Mouse (Mus musculus) macrophage (primary cell): ENCODE data around the gene Rnf224. TPM values are rescaled to one million over a fixed set of nuclear protein-coding genes. Genes with fewer than 3 reads are reported as not detected.
"Not testable (repeated sequence)": the region's sequence is repeated elsewhere in the genome, so short reads cannot be mapped to it uniquely, and the experiment has no call there.

Source experiments
- H3K27ac ChIP-seq: fragments of 350-480 bp; formaldehyde crosslinking; 2 replicates; pipeline ENCODE4 v1.9.0; 2021
- H3K36me3 ChIP-seq: fragments of 350-480 bp; formaldehyde crosslinking; 2 replicates; pipeline ENCODE4 v1.9.0; 2021; ENCODE audit errors: inconsistent target
- H3K4me3 ChIP-seq: fragments of 350-480 bp; formaldehyde crosslinking; 2 replicates; pipeline ENCODE4 v1.9.0; 2021; ENCODE audit errors: inconsistent target
- H3K79me2 ChIP-seq: fragments of 350-480 bp; formaldehyde crosslinking; 2 replicates; pipeline ENCODE4 v1.9.0; 2021; ENCODE audit errors: inconsistent target
- WGBS: methylation state at CpG from one replicate; pipeline ENCODE4 v1.1.7; 2026; ENCODE audit warnings: inconsistent platforms; ENCODE audit not compliant: missing documents; 5-methylcytosine and 5-hydroxymethylcytosine counted together
- polyA plus RNA-seq: library from polyadenylated mRNA; stranded (reverse); fragments of 250-400 nt; gene quantifications from 3 replicates; pipeline ENCODE4 v1.2.4, GENCODE M21; 2018; ENCODE audit warnings: inconsistent platforms

Rnf224 gene
- polyA plus RNA-seq, 1 experiment from 2014 or later, result not detected

DNA sequence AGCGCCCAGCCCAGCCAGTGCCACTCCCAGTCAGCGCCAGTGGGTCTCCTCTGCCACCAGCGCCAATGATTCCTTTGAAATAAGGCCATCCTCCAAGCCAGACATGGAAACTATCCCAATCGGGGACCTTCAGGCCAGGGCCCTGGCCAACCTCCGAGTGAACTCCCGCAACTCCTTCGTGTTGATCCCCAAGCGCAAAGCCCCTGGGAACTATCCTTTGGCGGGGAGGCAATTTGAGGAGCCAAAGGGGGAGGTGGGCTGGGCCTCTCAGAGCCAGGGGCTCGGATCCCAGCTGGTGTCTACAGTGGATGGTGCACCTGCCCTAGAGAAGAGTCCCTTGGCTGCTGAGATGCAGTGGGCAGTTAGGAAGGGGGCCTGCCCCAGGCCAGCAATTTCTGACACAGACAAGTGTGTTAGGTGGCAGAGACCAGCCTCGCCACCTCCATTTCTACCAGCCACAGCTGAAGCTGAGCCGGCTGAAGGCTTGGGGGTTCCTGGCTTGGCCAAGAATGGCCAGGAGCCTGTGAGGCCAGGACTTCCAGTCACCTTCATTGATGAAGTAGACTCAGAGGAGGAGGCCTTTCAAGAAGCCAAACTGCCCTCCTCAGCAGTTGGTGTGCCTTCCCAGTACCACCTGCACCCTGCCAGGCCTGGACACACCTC, 27.2 kb upstream of the Rnf224 start:
- H3K27ac ChIP-seq, result no peak overlapping the region
- peaks cover 47% of the 10 kb centered on the region; the same call in 1 of the 2 replicates for H3K79me2 ChIP-seq
- no peaks in the 10 kb centered on the region for H3K36me3 ChIP-seq
- H3K4me3 ChIP-seq, result peak overlapping the region; percentile 29
- WGBS, result 47% methylated on average over 12 of the region's 12 CpGs

DNA sequence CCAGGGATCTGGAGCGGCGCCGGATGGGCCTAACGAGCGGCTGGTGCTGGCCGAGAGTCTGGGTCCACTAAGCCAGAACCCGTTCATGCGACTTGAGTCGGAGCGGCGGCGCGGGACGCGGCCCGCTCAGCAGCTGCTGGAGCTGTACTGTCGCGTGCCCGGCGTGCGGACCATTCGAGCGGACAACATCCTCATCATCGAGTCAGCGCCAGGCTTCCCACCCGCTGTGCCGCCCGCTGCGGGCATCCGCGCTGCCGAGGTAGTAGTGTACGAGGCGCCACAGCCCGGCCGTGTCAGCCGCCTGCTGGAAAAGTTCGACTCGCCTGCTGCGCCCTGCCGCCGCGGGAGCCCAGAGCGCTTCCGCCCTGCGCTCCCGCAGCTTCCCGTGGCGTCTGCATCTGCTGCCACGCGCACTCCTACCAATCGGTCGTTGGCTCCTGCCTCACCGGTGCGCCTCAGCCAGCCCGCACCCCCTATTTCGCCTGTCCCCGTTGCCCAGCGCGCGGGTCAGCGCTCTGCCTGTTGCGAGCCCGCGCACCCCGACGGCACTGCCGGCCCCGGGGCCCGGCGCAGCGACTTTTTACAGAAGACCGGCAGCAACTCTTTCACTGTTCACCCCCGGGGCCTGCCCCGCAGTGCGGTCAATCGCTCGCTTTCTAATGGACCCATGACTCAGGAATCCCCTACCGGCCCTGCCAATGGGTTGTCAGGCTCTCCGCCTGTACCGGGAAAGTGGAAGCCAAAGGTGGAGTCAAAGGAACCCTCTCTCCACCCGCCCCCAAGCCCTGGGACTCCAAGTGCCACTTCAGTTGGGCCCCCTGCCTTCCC, 26.4 kb upstream of the Rnf224 start:
- H3K79me2 ChIP-seq, result peaks cover 46% of the 10 kb centered on the region; the same call in 1 of the 2 replicates
- H3K27ac ChIP-seq, result no peak overlapping the region
- under 1% methylated on average over 63 of the region's 82 CpGs for WGBS
- H3K4me3 ChIP-seq, result peak overlapping the region; percentile 29
- H3K36me3 ChIP-seq, result no peaks in the 10 kb centered on the region

DNA sequence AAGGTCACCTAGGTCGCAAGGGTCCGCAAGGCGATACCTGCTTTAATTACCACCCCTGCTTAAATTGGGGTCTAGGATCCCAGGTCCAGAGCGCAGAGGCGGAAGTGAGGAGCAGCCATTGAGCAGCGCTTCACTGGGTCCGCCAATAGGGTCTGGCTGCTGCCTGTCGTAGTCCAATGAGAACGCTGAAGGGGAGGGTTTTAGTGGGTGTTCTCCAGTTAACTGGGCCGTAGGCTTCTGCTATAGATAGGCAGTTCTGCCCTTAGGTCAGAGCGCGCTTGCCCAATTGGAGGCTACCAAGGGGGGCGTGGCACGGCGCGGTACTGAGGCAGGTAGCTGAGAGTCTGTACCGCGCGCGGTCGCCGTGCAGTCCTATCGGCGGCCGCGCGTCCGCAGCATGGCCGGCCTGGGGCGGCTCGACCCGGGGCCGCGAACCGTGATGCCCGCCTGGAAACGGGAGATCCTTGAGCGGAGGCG, 25.7 kb upstream of the Rnf224 start, which contains the start of gene Tprn:
Gene Tprn, plus strand, starts transcription at position 328 of the 477 bp plus-strand sequence.
- Histone ChIP-seq H3K36me3 (no peaks in the 10 kb centered on the region), H3K4me3 (peak within 1 kb of the TSS; percentile 29), H3K79me2 (peaks cover 39% of the 10 kb centered on the region; the same call in 1 of the 2 replicates), H3K27ac (peak within 1 kb of the TSS; percentile 32)
- 1% methylated on average over 39 of the region's 39 CpGs for WGBS

DNA sequence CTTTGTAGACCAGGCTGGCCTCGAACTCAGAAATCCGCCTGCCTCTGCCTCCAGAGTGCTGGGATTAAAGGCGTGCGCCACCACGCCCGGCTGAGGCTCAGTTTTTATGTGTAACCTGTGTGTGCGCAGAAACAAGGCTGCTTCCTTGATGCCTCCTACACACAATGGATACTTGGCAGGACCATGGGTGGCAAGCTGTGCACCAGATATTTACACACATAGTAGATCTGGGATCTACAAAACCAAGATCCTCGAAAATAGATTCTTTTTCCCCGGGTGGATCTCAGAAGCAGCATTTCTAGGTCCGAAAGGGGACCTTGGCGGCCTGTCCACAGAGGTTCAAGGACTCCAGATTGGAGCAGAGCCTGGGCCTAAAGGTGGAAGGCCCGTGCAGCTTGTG, 25.3 kb upstream of the Rnf224 start:
- 53% methylated on average over 10 of the region's 12 CpGs for WGBS
- Histone ChIP-seq H3K27ac (peak overlapping the region; percentile 32), H3K79me2 (peaks cover 35% of the 10 kb centered on the region; the same call in 1 of the 2 replicates), H3K4me3 (peak overlapping the region; percentile 23; the same call in 1 of the 2 replicates), H3K36me3 (no peaks in the 10 kb centered on the region)

DNA sequence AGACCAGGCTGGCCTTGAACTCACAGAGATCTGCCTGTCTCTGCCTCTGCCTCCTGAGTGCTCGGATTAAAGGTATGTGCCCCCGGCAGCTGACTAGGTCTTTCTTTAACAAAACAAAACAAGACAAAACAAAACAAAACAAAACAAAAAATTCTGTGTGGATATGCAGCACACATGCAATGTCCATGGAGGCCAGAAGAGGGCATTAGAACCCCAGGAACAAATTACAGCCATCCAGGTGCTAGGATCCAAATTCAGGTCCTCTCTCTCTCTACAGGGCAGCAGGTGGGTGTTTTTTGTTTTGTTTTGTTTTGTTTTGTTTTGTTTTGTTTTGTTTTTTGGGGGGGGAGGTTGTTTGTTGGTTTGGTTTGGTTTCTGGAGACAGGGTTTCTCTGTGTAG, 22.3 kb upstream of the Rnf224 start:
- Histone ChIP-seq H3K79me2 (peaks cover 24% of the 10 kb centered on the region; the same call in 1 of the 2 replicates), H3K4me3 (no peak overlapping the region), H3K27ac (no peak overlapping the region), H3K36me3 (no peaks in the 10 kb centered on the region)
- 69% methylated on average over 2 of the region's 2 CpGs for WGBS

DNA sequence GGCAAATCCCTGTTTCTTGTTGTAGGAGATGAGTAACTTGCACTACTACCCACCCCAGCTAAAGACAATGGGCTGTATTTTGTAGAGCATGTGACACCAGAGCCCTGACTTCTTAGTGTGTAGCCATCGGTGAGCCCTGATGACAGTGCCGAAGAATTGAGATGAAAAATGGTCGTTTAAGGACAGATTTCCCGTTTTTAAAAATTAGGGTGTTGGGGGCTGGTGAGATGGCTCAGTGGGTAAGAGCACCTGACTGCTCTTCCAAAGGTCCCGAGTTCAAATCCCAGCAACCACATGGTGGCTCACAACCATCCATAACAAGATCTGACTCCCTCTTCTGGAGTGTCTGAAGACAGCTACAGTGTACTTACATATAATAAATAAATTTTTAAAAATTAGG, 20.7 kb upstream of the Rnf224 start:
- H3K36me3 ChIP-seq, H3K4me3 ChIP-seq, H3K27ac ChIP-seq: not testable (repeated sequence)
- H3K79me2 ChIP-seq, result peaks cover 19% of the 10 kb centered on the region; the same call in 1 of the 2 replicates
- 72% methylated on average over 2 of the region's 5 CpGs for WGBS

DNA sequence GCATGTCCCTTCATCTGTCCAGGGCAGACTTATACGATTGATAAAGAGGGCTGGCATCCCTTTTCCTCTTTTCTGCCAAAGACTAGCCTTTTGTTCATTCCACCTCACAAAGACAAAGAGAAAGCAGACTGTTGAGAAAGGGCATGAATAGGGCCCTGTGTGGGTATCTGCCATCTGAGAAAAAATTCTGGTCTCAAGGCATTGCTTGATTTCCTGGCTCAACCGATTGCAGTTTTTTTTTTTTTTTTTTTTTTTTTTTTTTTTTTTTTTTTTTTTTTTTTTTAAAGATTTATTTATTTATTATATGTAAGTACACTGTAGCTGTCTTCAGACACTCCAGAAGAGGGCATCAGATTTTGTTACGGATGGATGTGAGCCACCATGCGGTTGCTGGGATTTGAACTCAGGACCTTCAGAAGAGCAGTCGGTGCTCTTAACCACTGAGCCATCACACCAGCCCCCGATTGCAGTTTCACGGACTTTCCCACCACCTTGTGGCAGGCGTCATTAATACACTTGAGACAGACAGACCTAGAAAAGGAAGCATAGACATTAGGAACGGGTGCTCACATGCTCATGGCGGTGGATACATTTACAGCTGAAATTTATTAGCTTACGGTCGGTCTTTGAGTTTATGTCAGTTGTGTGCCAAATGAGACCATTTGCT, 20.0 kb upstream of the Rnf224 start:
- WGBS, result 36% methylated on average over 10 of the region's 12 CpGs
- peak overlapping the region; percentile 90 for H3K4me3 ChIP-seq
- not testable (repeated sequence) for H3K36me3 ChIP-seq, H3K27ac ChIP-seq
- peaks cover 19% of the 10 kb centered on the region; the same call in 1 of the 2 replicates for H3K79me2 ChIP-seq

DNA sequence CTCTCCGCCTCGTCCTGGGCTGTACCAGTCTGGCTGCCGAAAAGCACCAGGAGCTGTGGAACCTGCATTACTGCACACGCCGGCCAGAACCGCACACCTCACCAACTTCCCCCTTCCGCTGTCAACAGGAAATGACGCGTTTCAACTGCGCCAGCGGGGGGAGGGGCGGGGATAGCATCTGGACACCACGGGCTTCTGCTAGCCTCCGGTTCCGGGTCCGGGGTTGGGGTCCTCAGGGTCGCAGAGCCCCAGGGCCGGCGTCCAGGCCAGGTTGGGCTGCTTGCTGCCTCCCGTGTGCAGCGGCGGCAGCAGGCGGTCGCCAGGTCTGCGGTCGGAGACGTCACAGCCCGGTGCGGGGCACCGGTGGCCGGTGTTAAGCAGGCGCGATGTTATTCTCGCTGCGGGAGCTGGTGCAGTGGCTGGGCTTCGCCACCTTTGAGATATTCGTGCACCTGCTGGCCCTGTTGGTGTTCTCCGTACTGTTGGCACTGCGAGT, 18.7 kb upstream of the Rnf224 start, which contains the start of gene Tmem203:
Gene Tmem203, plus strand, starts transcription at position 156 of the 496 bp plus-strand sequence.
- WGBS, result under 1% methylated on average over 39 of the region's 39 CpGs
- H3K79me2 ChIP-seq, result peaks cover 19% of the 10 kb centered on the region; the same call in 1 of the 2 replicates
- H3K27ac ChIP-seq, result peak within 1 kb of the TSS; percentile 38
- peaks cover 15% of the 10 kb centered on the region for H3K36me3 ChIP-seq
- peak within 1 kb of the TSS; percentile 90 for H3K4me3 ChIP-seq

DNA sequence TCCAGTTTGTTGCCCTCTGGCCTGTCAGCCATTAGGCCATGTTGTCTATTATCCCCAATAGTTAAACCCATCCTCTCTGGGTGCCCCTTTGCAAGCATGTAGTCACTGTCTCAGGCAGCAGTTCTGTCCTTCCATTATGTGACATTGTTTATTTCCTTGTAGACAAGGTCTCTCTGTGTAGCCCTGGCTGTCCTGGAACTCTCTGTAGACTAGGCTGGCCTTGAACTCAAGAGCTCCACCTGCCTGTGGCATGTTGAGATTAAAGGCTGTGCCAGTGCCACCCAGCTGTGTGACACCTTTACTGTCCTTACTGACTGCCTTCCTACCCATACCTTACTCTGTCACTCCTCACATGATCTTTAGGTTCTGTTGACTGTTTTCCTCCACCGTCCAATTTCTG, 15.7 kb upstream of the Rnf224 start:
- peaks cover 45% of the 10 kb centered on the region for H3K36me3 ChIP-seq
- no peak overlapping the region for H3K27ac ChIP-seq
- no peak overlapping the region for H3K4me3 ChIP-seq
- H3K79me2 ChIP-seq, result peaks cover 19% of the 10 kb centered on the region; the same call in 1 of the 2 replicates
- WGBS, result 82% methylated on average over 1 of the region's 1 CpGs

DNA sequence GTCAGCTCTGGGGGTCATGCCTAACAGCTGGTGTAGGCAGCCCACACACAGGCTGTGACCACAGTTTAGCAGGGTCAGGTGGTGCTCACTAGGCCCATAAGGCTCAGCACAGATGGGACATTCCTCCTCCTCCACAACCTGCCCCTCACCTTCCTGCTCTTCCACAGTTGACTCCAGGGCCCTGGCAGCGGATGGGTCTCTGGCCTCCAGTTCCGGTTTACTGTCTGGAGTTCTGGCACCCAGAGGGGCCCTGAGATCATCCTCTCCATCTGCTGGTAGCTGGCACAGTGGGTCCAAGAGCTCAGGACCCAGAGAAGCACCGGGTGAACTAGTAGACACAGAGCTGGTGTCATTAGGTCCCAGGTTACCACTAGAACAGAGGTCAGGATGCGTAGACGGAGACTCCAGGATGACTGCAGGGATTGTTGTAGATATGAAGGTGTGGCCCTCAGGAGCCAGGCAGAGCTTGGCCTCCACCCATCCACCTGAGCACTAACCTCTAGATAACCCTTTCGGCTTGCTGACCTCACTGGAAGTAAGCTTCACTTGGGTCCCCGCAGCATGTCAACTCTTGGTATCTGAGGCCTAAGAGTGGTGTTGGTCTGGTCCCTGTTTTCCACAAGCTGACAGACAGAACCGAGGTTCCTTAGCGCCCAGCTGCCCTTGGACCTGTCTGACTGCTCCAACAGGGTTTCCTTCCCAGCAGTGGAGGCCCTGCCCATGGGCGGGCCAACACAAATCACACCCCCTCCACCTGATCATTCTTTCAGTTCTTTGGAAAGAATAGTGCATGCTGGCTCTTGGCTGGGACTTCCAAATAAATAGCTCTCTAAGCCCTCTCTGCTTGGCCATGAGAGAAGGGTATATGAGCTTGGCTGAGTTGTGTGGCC, 9.8 kb upstream of the Rnf224 start, which contains the start of gene AL732309.1:
Gene AL732309.1, minus strand, starts transcription at position 681 of the 890 bp plus-strand sequence.
- WGBS, result 86% methylated on average over 10 of the region's 10 CpGs
- Histone ChIP-seq H3K36me3 (peaks cover 49% of the 10 kb centered on the region), H3K4me3 (no peak within 1 kb of the TSS), H3K27ac (no peak within 1 kb of the TSS), H3K79me2 (no peaks in the 10 kb centered on the region)

DNA sequence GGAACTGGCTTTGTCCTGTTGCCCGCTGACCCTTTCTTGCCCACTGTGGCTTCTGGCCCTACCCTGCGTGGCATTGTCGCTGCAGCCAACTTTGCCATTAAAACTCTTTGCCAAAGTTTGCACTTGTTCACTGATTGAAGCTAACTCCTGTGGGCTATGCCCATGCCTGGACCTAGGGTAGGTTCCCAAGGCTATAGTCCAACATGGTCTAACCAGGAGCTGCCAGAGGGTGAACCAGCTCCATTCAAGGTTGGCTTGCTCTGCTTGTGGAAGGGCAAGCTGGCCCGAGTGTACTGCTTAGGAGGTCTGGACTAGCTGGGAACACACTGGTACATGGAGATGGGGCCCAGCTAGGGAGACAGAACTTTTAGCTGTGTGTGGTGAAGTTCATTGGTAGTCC, 7.6 kb upstream of the Rnf224 start:
- no peaks in the 10 kb centered on the region for H3K79me2 ChIP-seq
- H3K36me3 ChIP-seq, result peaks cover 26% of the 10 kb centered on the region; the same call in 1 of the 2 replicates
- H3K4me3 ChIP-seq, result no peak overlapping the region
- H3K27ac ChIP-seq, result no peak overlapping the region
- WGBS, result 92% methylated on average over 4 of the region's 4 CpGs

DNA sequence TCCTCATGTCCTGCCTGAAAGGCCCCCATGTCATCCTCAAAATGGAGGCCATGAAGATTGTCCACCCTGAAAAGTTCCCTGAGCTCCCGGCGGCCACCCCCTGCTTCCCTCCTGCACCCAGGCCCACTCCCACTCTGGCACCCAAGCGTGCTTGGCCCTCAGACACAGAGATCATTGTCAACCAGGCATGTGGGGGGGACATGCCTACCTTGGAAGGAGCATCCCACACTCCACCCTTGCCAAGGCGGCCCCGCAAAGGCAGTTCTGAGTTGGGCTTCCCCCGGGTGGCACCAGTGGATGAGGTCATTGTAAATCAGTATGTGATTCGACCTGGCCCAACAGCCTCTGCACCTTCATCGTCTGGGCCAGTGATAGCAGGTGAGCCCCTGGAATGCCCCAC, 6.8 kb upstream of the Rnf224 start:
- H3K79me2 ChIP-seq, result no peaks in the 10 kb centered on the region

DNA sequence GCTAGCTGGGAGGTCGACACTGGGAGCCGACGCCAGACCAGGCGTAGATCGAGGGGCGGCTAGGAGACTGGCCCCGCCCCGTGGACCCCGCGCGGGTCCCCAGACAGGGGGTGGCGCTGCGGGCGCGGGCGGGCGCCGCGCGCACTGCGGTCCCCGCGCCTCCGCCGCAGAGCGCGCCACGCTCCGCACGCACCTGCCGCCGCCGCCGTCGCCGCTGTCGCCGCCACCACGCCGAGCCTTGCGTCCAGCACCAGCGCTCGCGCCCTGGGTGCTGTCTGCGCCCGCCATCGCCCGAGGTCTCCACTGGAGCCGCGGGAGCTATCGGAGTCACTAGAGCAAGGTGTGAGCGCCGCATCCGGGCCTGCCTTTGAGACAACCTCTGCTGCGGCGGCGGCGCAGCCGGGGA, 5.5 kb upstream of the Rnf224 start, which contains the start of the genes Rnf208 and Cysrt1:
Gene Rnf208, plus strand, starts transcription at position 155 of the 406 bp plus-strand sequence.
Gene Cysrt1, minus strand, starts transcription at position 352 of the 406 bp plus-strand sequence.
- WGBS, result under 1% methylated on average over 47 of the region's 59 CpGs
- peaks cover 6% of the 10 kb centered on the region; the same call in 1 of the 2 replicates for H3K36me3 ChIP-seq
- peak within 1 kb of the TSS; percentile 15; the same call in 1 of the 2 replicates for H3K4me3 ChIP-seq
- H3K27ac ChIP-seq, result no peak within 1 kb of the TSS
- H3K79me2 ChIP-seq, result no peaks in the 10 kb centered on the region

More for the DNA sequence above, 6.8 kb upstream of the Rnf224 start:
- Histone ChIP-seq H3K36me3 (peaks cover 18% of the 10 kb centered on the region; the same call in 1 of the 2 replicates), H3K27ac (no peak overlapping the region), H3K4me3 (no peak overlapping the region)
- 91% methylated on average over 8 of the region's 8 CpGs for WGBS
